Mouse (Mus musculus) kidney, embryonic 16.5 days (tissue): ENCODE measurements around the gene Ube2v1. TPM values are rescaled to one million over a fixed set of nuclear protein-coding genes. Genes with fewer than 3 reads are reported as not detected.
"Not testable (repeated sequence)": the region's sequence is repeated elsewhere in the genome, so short reads cannot be mapped to it uniquely, and the experiment has no call there.

ENCODE experiments used
- ATAC-seq: fragments of 200-750 bp; cut with Nextera tagmentation; 2 replicates; pipeline ENCODE4 v1.8.0; 2017; ENCODE audit warnings: moderate TSS enrichment; ENCODE audit not compliant: low FRiP score, low TSS enrichment
- H3K27ac ChIP-seq: fragments of 300-500 bp; sonication (generic); 2 replicates; pipeline ENCODE4 v1.5.1; 2014; ENCODE audit warnings: low read length
- H3K27me3 ChIP-seq: fragments of 300-500 bp; sonication (generic); 2 replicates; pipeline ENCODE4 v1.6.1; 2014; ENCODE audit warnings: low read length, control low read depth, mixed read lengths; ENCODE audit not compliant: insufficient read depth
- H3K36me3 ChIP-seq: fragments of 300-500 bp; sonication (generic); 2 replicates; pipeline ENCODE4 v1.6.1; 2014; ENCODE audit warnings: low read length, control low read depth, mixed read lengths; ENCODE audit not compliant: insufficient read depth
- H3K4me1 ChIP-seq: fragments of 300-500 bp; sonication (generic); 2 replicates; pipeline ENCODE4 v1.6.1; 2014; ENCODE audit warnings: low read length, control low read depth, mixed read lengths; ENCODE audit not compliant: insufficient read depth
- H3K4me2 ChIP-seq: fragments of 300-500 bp; sonication (generic); replicated peaks from 2 replicates; pipeline ENCODE4 v1.6.1; 2014; ENCODE audit warnings: low read depth, low read length
- H3K4me3 ChIP-seq: fragments of 300-500 bp; sonication (generic); 2 replicates; pipeline ENCODE4 v1.5.1; 2014; ENCODE audit warnings: mild to moderate bottlenecking, low read length
- H3K9ac ChIP-seq: fragments of 300-500 bp; sonication (generic); replicated peaks from 2 replicates; pipeline ENCODE4 v1.6.1; 2014; ENCODE audit warnings: low read length
- H3K9me3 ChIP-seq: fragments of 300-500 bp; sonication (generic); 2 replicates; pipeline ENCODE4 v1.6.1; 2016; ENCODE audit warnings: low read length, control low read depth
- WGBS: fragments of 180-500 bp; shearing (Covaris S2); extraction: QIAGEN DNeasy Blood & Tissue Kit; methylation state at CpG from one replicate; pipeline ENCODE4 v1.1.7; 2014; 5-methylcytosine and 5-hydroxymethylcytosine counted together
- polyA plus RNA-seq: library from polyadenylated mRNA; unstranded; fragments of >200 nt; fragmentation: Nextera tagmentation; extraction: Ambion mirVana; gene quantifications from 2 replicates; pipeline ENCODE4 v1.2.1, GENCODE M21; 2015

Gene Ube2v1
- polyA plus RNA-seq, 1 experiment from 2014 or later, result 319 TPM

GRCm38 (mm10) chr2:167627019-167627418, 4.9 kb downstream of the Ube2v1 start:
- WGBS, result 93% methylated on average over 7 of the region's 7 CpGs
- Histone ChIP-seq H3K9ac (no peak overlapping the region), H3K36me3 (0 out of 2 replicates have a peak, but pooled peaks cover 3% of the 10 kb centered on the region), H3K9me3 (no peaks in the 10 kb centered on the region), H3K4me1 (peaks cover 38% of the 10 kb centered on the region), H3K4me2 (no peak overlapping the region), H3K4me3 (no peak overlapping the region), H3K27me3 (no peaks in the 10 kb centered on the region), H3K27ac (no peak overlapping the region)
- ATAC-seq, result no peak

- H3K27ac ChIP-seq, result no peak overlapping the region
- 35% methylated on average over 2 of the region's 2 CpGs for WGBS
- H3K36me3 ChIP-seq, result 0 out of 2 replicates have a peak, but pooled peaks cover 3% of the 10 kb centered on the region
- ATAC-seq, result no peak
- H3K9me3 ChIP-seq, result no peaks in the 10 kb centered on the region
- no peak overlapping the region for H3K4me3 ChIP-seq
- H3K27me3 ChIP-seq, result no peaks in the 10 kb centered on the region
- H3K4me2 ChIP-seq, result no peak overlapping the region
- no peak overlapping the region for H3K9ac ChIP-seq
- H3K4me1 ChIP-seq, result peaks cover 40% of the 10 kb centered on the region
Observed at GRCm38 (mm10) chr2:167625670-167626069, 6.2 kb downstream of the Ube2v1 start.

GRCm38 (mm10) chr2:167624368-167625075, 7.4 kb downstream of the Ube2v1 start:
- Histone ChIP-seq H3K9ac (no peak overlapping the region), H3K4me2 (no peak overlapping the region), H3K27ac (no peak overlapping the region), H3K4me3 (no peak overlapping the region), H3K27me3 (no peaks in the 10 kb centered on the region), H3K9me3 (no peaks in the 10 kb centered on the region), H3K36me3 (0 out of 2 replicates have a peak, but pooled peaks cover 3% of the 10 kb centered on the region), H3K4me1 (peaks cover 28% of the 10 kb centered on the region)
- ATAC-seq, result no peak
- WGBS, result 94% methylated on average over 5 of the region's 6 CpGs

GRCm38 (mm10) chr2:167622965-167623364, 8.9 kb downstream of the Ube2v1 start:
- Histone ChIP-seq H3K9me3 (no peaks in the 10 kb centered on the region), H3K4me3 (no peak overlapping the region), H3K27ac (no peak overlapping the region), H3K36me3 (0 out of 2 replicates have a peak, but pooled peaks cover 5% of the 10 kb centered on the region), H3K4me2 (no peak overlapping the region), H3K4me1 (peaks cover 21% of the 10 kb centered on the region), H3K27me3 (no peaks in the 10 kb centered on the region), H3K9ac (0 out of 2 replicates have a peak overlapping the region, but pooled peaks have one; percentile 1)
- ATAC-seq, result no peak
- WGBS, result 58% methylated on average over 5 of the region's 5 CpGs

GRCm38 (mm10) chr2:167622352-167622751, 9.5 kb downstream of the Ube2v1 start:
- peak; percentile 44; the same call in 1 of the 2 replicates for ATAC-seq
- peaks cover 6% of the 10 kb centered on the region; the same call in 1 of the 2 replicates for H3K36me3 ChIP-seq
- 45% methylated on average over 13 of the region's 13 CpGs for WGBS
- H3K4me1 ChIP-seq, result peaks cover 21% of the 10 kb centered on the region
- H3K27ac ChIP-seq, result peak overlapping the region; percentile 55
- H3K4me2 ChIP-seq, result no peak overlapping the region
- no peaks in the 10 kb centered on the region for H3K27me3 ChIP-seq
- H3K9me3 ChIP-seq, result no peaks in the 10 kb centered on the region
- H3K4me3 ChIP-seq, result no peak overlapping the region
- no peak overlapping the region for H3K9ac ChIP-seq

GRCm38 (mm10) chr2:167621255-167622087, 10.4 kb downstream of the Ube2v1 start:
- Histone ChIP-seq H3K36me3 (peaks cover 15% of the 10 kb centered on the region), H3K9ac (no peak overlapping the region), H3K27me3 (no peaks in the 10 kb centered on the region), H3K4me2 (no peak overlapping the region), H3K27ac (no peak overlapping the region), H3K9me3 (no peaks in the 10 kb centered on the region), H3K4me1 (peaks cover 25% of the 10 kb centered on the region), H3K4me3 (no peak overlapping the region)
- WGBS, result 73% methylated on average over 9 of the region's 9 CpGs
- ATAC-seq, result no peak

- peaks cover 53% of the 10 kb centered on the region for H3K36me3 ChIP-seq
- H3K9me3 ChIP-seq, result no peaks in the 10 kb centered on the region
- no peak overlapping the region for H3K4me2 ChIP-seq
- no peak overlapping the region for H3K9ac ChIP-seq
- no peaks in the 10 kb centered on the region for H3K27me3 ChIP-seq
- H3K4me1 ChIP-seq, result peaks cover 14% of the 10 kb centered on the region
- H3K27ac ChIP-seq, result no peak overlapping the region
- ATAC-seq, result no peak
- 70% methylated on average over 4 of the region's 4 CpGs for WGBS
- no peak overlapping the region for H3K4me3 ChIP-seq
Observed at GRCm38 (mm10) chr2:167617472-167617871, 14.4 kb downstream of the Ube2v1 start.

- Histone ChIP-seq H3K9ac (no peak overlapping the region), H3K36me3 (peaks cover 53% of the 10 kb centered on the region), H3K9me3 (no peaks in the 10 kb centered on the region), H3K27me3 (no peaks in the 10 kb centered on the region), H3K4me3 (no peak overlapping the region), H3K27ac (no peak overlapping the region), H3K4me2 (no peak overlapping the region), H3K4me1 (peaks cover 10% of the 10 kb centered on the region)
- no peak for ATAC-seq
- WGBS, result 67% methylated on average over 3 of the region's 3 CpGs
Observed at GRCm38 (mm10) chr2:167617034-167617433, 14.9 kb downstream of the Ube2v1 start.

GRCm38 (mm10) chr2:167613335-167613734, 18.6 kb downstream of the Ube2v1 start:
- not testable (repeated sequence) for H3K4me2 ChIP-seq, H3K27me3 ChIP-seq, ATAC-seq, H3K9ac ChIP-seq, H3K4me3 ChIP-seq, H3K27ac ChIP-seq, H3K9me3 ChIP-seq, H3K4me1 ChIP-seq
- WGBS, result 93% methylated on average over 5 of the region's 7 CpGs
- peaks cover 69% of the 10 kb centered on the region for H3K36me3 ChIP-seq
